Mouse (Mus musculus): ENCODE measurements around the gene Exoc8. TPM values are rescaled to one million over a fixed set of nuclear protein-coding genes. Genes with fewer than 3 reads are reported as not detected.

Exoc8 gene
- polyA plus RNA-seq, 1 experiment from 2014 or later = 8.9 TPM

- Histone ChIP-seq H3K4me3 (ENCODE audit: low read depth, low read length) (no peak overlapping the region), H3K9me3 (ENCODE audit: control insufficient read depth, low read depth, low read length) (peaks cover 9% of the 10 kb centered on the region; the same call in 1 of the 2 replicates), H3K4me2 (replicated peaks; ENCODE audit: low read depth, low read length) (no peak overlapping the region), H3K36me3 (ENCODE audit: control insufficient read depth, insufficient read depth, low read length) (peaks cover 48% of the 10 kb centered on the region), H3K27me3 (ENCODE audit: control insufficient read depth, insufficient read depth, low read length) (no peaks in the 10 kb centered on the region), H3K27ac (ENCODE audit: low read length) (no peak overlapping the region), H3K4me1 (ENCODE audit: control insufficient read depth, insufficient read depth, low read length) (0 out of 2 replicates have a peak, but pooled peaks cover 3% of the 10 kb centered on the region), H3K9ac (replicated peaks; ENCODE audit: low read depth, low read length) (no peak overlapping the region)
- no peak for ATAC-seq (ENCODE audit: insufficient number of reproducible peaks, insufficient read depth, low FRiP score, low read depth)
Measured at GRCm38 (mm10) chr8:124859466-124859865, 38.0 kb downstream of the Exoc8 start.

GRCm38 (mm10) chr8:124853511-124853910 is 44.0 kb downstream of the Exoc8 start:
- no peak overlapping the region for H3K9ac ChIP-seq (replicated peaks; ENCODE audit: low read depth, low read length)
- no peaks in the 10 kb centered on the region for H3K4me1 ChIP-seq (ENCODE audit: control insufficient read depth, insufficient read depth, low read length)
- no peak overlapping the region for H3K27ac ChIP-seq (ENCODE audit: low read length)
- 92% methylated on average over 1 of the region's 1 CpGs for WGBS
- H3K4me3 ChIP-seq (ENCODE audit: low read depth, low read length) = no peak overlapping the region
- ATAC-seq (ENCODE audit: insufficient number of reproducible peaks, insufficient read depth, low FRiP score, low read depth) = no peak
- H3K27me3 ChIP-seq (ENCODE audit: control insufficient read depth, insufficient read depth, low read length) = no peaks in the 10 kb centered on the region
- peaks cover 19% of the 10 kb centered on the region; the same call in 1 of the 2 replicates for H3K9me3 ChIP-seq (ENCODE audit: control insufficient read depth, low read depth, low read length)
- H3K4me2 ChIP-seq (replicated peaks; ENCODE audit: low read depth, low read length) = no peak overlapping the region
- peaks cover 37% of the 10 kb centered on the region for H3K36me3 ChIP-seq (ENCODE audit: control insufficient read depth, insufficient read depth, low read length)

DNA sequence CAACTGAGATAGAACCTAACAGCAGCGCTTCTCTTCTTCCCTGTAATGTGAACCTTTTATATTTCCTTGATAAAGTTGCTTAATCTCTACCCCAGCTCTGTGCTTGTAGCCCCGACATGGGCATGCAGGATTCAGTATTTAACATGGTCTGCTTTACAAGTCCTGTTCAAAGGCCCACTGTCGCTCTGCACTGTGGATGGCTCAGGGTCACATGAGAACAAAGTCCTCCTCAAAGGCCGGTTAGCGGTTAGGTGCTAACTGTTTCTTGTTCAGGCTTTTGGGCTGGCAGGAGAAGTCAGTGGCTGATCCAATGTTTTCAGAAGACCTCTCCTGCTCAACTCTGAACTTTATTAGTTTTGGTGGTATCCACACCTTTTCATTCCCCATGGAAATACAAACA is 51.9 kb downstream of the Exoc8 start:
- H3K4me1 ChIP-seq (ENCODE audit: control insufficient read depth, insufficient read depth, low read length) = no peaks in the 10 kb centered on the region
- ATAC-seq (ENCODE audit: insufficient number of reproducible peaks, insufficient read depth, low FRiP score, low read depth) = no peak
- H3K36me3 ChIP-seq (ENCODE audit: control insufficient read depth, insufficient read depth, low read length) = peaks cover 22% of the 10 kb centered on the region
- no peaks in the 10 kb centered on the region for H3K27me3 ChIP-seq (ENCODE audit: control insufficient read depth, insufficient read depth, low read length)
- no peaks in the 10 kb centered on the region for H3K9me3 ChIP-seq (ENCODE audit: control insufficient read depth, low read depth, low read length)
- WGBS = 89% methylated on average over 5 of the region's 5 CpGs
- no peak overlapping the region for H3K4me2 ChIP-seq (replicated peaks; ENCODE audit: low read depth, low read length)
- no peak overlapping the region for H3K27ac ChIP-seq (ENCODE audit: low read length)
- no peak overlapping the region for H3K4me3 ChIP-seq (ENCODE audit: low read depth, low read length)
- H3K9ac ChIP-seq (replicated peaks; ENCODE audit: low read depth, low read length) = no peak overlapping the region

- H3K4me1 ChIP-seq (ENCODE audit: control insufficient read depth, insufficient read depth, low read length) = no peaks in the 10 kb centered on the region
- H3K27ac ChIP-seq (ENCODE audit: low read length) = no peak overlapping the region
- H3K4me2 ChIP-seq (replicated peaks; ENCODE audit: low read depth, low read length) = no peak overlapping the region
- peaks cover 26% of the 10 kb centered on the region for H3K36me3 ChIP-seq (ENCODE audit: control insufficient read depth, insufficient read depth, low read length)
- no peak overlapping the region for H3K4me3 ChIP-seq (ENCODE audit: low read depth, low read length)
- no peak overlapping the region for H3K9ac ChIP-seq (replicated peaks; ENCODE audit: low read depth, low read length)
- WGBS = 67% methylated on average over 3 of the region's 3 CpGs
- H3K27me3 ChIP-seq (ENCODE audit: control insufficient read depth, insufficient read depth, low read length) = no peaks in the 10 kb centered on the region
- ATAC-seq (ENCODE audit: insufficient number of reproducible peaks, insufficient read depth, low FRiP score, low read depth) = no peak
- no peaks in the 10 kb centered on the region for H3K9me3 ChIP-seq (ENCODE audit: control insufficient read depth, low read depth, low read length)
Measured at GRCm38 (mm10) chr8:124845131-124845530, 52.4 kb downstream of the Exoc8 start.

Other genes starting within 250 kb of the Exoc8 start
- gene 2310022B05Rik, start 234.3 kb downstream of the Exoc8 start, polyA plus RNA-seq (2014; fragmentation: Nextera tagmentation; extraction: Ambion mirVana) = 40.3 and 41.6 TPM in 2 replicates
- gene Ttc13, start 175.7 kb downstream of the Exoc8 start, polyA plus RNA-seq (2014; fragmentation: Nextera tagmentation; extraction: Ambion mirVana) = 45.5 and 46.9 TPM in 2 replicates
- 25.0 and 27.9 TPM in 2 replicates for gene Arv1, start 175.6 kb downstream of the Exoc8 start, polyA plus RNA-seq (2014; fragmentation: Nextera tagmentation; extraction: Ambion mirVana)
- 6.1 and 6.4 TPM in 2 replicates for gene Fam89a, start 145.9 kb downstream of the Exoc8 start, polyA plus RNA-seq (2014; fragmentation: Nextera tagmentation; extraction: Ambion mirVana)
- 0.95 and 1.1 TPM in 2 replicates for gene Trim67, start 104.6 kb downstream of the Exoc8 start, polyA plus RNA-seq (2014; fragmentation: Nextera tagmentation; extraction: Ambion mirVana)
- 92.8 and 98.0 TPM in 2 replicates for gene Gnpat, start 34.7 kb downstream of the Exoc8 start, polyA plus RNA-seq (2014; fragmentation: Nextera tagmentation; extraction: Ambion mirVana)
- gene 2810004N23Rik, start 34.6 kb downstream of the Exoc8 start, polyA plus RNA-seq (2014; fragmentation: Nextera tagmentation; extraction: Ambion mirVana) = 43.7 and 44.0 TPM in 2 replicates
- 6.9 and 9.1 TPM in 2 replicates for gene Sprtn, start 181 bp upstream of the Exoc8 start, polyA plus RNA-seq (2014; fragmentation: Nextera tagmentation; extraction: Ambion mirVana)
- 20.1 and 21.8 TPM in 2 replicates for gene Egln1, start 51.6 kb upstream of the Exoc8 start, polyA plus RNA-seq (2014; fragmentation: Nextera tagmentation; extraction: Ambion mirVana)
- 128 and 132 TPM in 2 replicates for gene Tsnax, start 115.3 kb upstream of the Exoc8 start, polyA plus RNA-seq (2014; fragmentation: Nextera tagmentation; extraction: Ambion mirVana)
- gene Disc1, start 156.5 kb upstream of the Exoc8 start, polyA plus RNA-seq (2014; fragmentation: Nextera tagmentation; extraction: Ambion mirVana) = 1.9 and 3.0 TPM in 2 replicates